Mouse (Mus musculus) regulatory T cell (primary cell): ENCODE measurements at regions not wholly inside any gene's neighbourhood (a gene's known extent, or its start where the extent isn't known, plus 50 kb on each side); places are given as distances from the start of the nearest gene placed in this dataset.

Source experiments
- in situ Hi-C: fragments of 300-600 bp; cut with MboI, MseI; formaldehyde crosslinking; loops from one replicate; pipeline ENCODE4 v1.15.1; 2025; ENCODE audit warnings: high pct_unique_total_duplicates

- in situ Hi-C loops, result no loop called here
These were observed 146.4 kb downstream of the Ttc32 start for GRCm38 (mm10) chr12:9176198-9176597.

DNA sequence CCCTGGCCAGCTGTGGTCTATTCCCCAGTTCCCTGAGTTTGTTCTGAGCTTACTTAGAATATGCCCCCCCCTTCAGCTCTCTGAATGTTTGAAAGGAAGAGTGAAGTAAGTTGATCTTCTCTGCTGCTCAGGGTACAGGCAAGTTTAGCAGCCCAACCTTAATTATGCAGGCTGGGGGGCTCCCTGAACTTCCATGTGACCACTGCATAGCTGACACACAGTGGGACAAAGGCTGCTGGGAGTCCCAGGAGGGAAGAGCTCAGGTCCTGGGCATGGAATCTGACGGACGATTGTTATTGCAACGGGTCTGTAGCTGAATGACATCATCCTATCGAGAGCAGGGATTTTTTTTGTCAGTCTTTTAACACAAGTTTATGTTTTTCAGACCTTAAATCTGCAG lies 148.8 kb downstream of the Ttc32 start:
- in situ Hi-C loops, result no loop called here

DNA sequence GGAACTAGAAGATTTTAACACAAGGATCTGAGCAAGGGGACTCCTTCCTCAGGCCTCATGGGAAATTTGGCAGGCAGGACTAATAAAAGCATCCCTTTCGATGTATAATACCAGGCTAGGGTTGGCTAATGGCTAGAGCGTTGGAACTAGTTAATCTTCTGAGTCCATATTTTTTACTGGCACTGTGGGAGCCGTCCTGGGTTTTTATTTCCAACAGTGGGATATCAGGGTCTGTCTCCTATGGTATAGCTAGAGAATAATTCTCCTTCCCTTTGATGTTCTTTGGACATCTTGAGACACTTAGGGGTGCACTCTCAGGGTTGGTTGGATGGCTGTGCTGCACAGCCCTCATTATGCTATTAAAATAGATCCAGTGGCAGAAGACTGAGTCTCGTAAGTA lies 150.9 kb downstream of the Ttc32 start:
- in situ Hi-C loops, result no loop called here

DNA sequence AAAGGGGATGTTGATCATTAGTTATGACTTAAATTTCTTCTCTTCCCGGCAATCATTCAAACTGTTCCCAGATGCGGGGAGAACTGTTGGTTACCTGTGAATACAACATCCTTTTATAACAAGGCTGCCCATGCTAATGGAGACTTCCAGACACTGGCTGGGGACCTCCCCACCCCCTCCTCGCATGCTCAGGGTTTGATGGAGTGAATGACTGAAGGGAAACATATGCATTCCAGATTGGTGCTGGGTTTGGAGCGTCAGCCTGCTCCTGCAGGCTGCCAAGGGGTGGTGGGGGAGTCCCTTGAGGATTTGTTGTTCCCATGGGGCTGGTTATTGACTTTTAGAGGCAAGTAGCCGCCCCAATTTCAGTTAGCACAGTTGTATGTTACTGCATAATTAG lies 161.9 kb downstream of the Ttc32 start:
- in situ Hi-C loops, result no loop called here

DNA sequence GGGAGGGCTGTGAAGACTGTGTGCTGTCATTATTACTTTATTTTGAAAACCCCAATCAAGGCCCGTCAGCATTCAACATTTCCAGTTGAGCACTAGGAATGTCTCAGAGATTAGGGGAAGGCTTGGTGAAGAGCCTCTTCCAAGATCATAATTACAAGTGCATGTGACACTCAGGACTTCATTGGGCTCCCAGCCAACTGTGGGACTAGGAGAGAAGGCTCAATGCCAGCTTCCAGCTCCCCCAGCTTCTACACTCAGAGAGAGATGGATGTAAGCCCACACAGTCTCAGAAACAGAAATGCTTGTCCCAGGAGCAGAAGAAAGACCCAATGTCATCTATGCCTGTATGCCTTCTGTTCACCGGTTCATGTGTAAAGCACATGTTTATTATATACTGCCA lies 169.5 kb downstream of the Ttc32 start:
- in situ Hi-C loops, result no loop called here

DNA sequence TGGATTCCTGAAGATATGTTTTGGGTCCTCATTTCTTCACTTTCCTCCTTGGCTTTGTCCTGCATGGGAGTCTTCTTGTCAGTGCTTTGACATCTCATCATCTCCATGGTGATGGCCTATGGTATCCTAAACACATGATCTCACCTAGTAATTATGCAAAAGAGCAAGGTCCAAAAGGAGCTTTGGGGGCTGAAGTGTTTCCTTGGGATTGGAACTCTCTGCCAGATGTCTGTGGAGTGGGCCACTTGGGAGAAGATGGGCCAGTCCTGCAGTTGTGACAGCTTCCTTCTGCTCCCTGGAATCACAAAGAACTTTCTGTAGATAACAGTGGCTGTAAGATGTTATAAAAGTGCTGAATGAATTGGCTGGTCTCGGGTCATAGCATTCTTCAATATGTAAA lies 182.4 kb downstream of the Ttc32 start:
- in situ Hi-C loops, result no loop called here

DNA sequence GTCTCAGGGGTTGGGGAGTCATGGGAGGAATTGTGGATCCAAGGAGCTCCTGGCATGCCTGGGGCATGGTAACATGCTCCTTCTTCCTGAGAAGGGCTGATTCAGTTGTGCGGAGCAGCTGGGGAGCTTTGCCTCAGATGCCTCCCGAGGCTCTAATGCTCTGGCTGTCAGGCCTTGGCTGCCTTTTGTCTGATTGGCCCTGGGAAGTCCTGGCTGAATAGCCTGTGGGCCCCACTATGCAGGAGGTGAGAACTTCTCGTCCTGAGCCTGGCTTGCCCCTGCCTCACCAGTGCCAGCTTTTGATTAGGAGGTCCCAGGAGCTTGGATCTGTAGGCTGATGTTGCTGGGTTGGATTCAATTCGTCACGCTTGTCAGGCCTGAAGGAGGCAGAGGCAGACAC lies 195.2 kb downstream of the Ttc32 start:
- in situ Hi-C loops, result no loop called here

GRCm38 (mm10) chr12:9227901-9228300 lies 198.1 kb downstream of the Ttc32 start:
- in situ Hi-C loops, result no loop called here

- in situ Hi-C loops, result no loop called here
These were observed 198.7 kb downstream of the Ttc32 start for GRCm38 (mm10) chr12:9228486-9228885.

DNA sequence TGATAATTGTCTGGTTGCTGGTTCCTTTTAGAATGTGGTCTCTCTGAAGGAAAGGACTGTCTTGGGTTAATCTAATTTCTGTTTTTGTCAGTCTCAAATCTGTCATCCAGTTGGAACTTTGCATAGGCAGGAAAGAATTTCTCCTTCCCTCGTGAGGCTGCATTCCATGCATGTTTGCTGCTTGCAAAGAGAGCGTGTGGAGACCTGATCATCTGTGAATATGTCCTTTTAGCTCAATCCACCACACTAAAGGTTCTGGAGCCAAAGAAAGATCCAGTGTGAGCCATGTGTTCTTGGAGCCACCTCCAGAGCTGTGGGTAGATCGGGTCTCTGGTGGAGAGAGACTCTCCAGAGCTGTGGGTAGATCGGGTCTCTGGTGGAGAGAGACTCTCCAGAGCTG lies 200.2 kb downstream of the Ttc32 start:
- in situ Hi-C loops, result no loop called here

DNA sequence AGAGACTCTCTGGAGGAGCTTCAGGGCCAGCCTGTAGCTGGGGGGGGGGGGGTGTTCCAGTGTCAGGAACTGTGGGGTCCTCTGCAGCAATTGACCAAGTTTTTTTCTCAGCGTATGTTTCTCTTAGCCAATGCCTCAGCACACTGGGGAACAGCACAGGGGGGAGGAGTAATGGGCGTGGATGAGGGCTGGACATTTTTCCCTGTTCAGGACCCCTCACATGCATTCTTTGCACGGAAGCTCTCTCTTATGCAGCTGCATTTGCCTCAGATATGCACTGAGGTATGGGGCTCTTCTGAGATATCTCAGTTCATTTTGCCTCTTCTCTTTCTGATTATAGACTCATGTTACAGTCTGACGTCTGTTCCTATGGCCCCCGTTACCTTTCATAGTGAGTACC lies 200.8 kb downstream of the Ttc32 start:
- in situ Hi-C loops, result no loop called here

DNA sequence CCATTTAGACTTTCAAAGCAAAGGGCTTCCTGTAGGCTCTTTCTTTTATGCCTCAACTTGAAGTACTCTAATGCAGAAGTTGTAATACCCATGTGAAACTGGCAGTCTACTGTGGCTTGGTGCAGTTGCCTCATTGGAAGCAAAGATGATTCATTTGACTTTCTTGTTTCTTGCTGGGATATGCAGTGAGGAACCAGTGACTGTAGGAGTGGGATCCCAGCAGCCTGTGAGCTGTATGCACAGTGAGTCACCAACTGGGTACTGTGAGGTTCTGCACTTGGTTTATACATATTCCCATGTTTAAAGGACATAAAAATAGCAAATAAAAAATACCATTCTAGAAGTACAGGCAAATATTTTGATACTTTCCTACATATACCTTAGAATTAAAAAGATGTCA lies 202.6 kb downstream of the Ttc32 start:
- in situ Hi-C loops, result no loop called here

DNA sequence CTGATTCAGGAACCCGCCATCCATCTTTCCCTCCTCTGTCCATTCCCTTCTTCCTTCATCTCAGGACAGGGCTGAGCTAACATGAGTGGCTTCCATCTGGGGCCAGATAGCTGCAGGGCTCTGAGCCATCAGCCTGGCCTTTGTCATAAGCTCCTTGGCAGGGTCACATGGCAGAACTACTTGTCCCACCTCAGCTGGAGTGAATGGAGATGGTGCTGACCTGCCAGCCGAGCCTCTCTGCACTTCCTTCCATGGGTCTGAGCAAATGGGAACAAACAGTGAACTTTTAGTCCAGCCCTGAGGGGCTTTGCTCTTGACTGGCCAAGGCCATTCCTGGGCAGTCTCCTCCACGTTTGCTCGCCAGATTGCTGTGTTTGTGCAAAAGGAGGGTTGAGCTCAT lies 206.1 kb downstream of the Ttc32 start:
- in situ Hi-C loops, result no loop called here

GRCm38 (mm10) chr12:9237538-9237937 lies 207.7 kb downstream of the Ttc32 start:
- in situ Hi-C loops, result no loop called here

GRCm38 (mm10) chr12:9237955-9238354 lies 208.2 kb downstream of the Ttc32 start:
- in situ Hi-C loops, result no loop called here

- in situ Hi-C loops, result no loop called here
These were observed 217.7 kb downstream of the Ttc32 start for GRCm38 (mm10) chr12:9247506-9247905.

- in situ Hi-C loops, result no loop called here
These were observed 222.0 kb downstream of the Ttc32 start for GRCm38 (mm10) chr12:9251772-9252171.

GRCm38 (mm10) chr12:9253306-9254074 lies 223.7 kb downstream of the Ttc32 start:
- in situ Hi-C loops, result no loop called here

DNA sequence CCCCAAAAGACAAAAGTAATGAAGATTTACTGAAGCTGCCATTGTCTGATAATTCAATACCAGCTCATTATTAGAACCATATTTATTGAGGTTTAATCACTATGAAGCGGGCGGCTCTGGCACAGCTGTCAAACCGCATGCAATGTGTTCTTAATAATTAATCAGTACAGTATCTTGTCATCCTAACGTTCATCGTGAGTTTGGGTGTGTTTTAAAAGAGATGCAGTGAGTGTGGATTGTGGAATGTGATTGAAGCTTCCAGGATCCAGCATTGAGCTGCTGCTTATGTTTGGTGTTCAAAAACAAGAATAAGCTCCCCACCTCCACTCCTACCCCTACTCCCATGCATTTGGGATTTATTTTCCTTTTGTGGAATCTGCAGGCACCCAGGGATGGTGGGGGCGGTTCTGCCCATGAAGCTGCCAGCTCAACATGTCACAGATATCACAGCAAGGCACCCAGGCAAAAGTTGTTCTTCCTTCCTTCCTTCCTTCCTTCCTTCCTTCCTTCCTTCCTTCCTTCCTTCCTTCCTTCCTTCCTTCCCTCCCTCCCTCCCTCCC lies 224.6 kb downstream of the Ttc32 start:
- in situ Hi-C loops, result no loop called here

GRCm38 (mm10) chr12:9255661-9256486 lies 226.1 kb downstream of the Ttc32 start:
- in situ Hi-C loops, result no loop called here

- in situ Hi-C loops, result no loop called here
These were observed 226.7 kb downstream of the Ttc32 start for GRCm38 (mm10) chr12:9256487-9256820.

DNA sequence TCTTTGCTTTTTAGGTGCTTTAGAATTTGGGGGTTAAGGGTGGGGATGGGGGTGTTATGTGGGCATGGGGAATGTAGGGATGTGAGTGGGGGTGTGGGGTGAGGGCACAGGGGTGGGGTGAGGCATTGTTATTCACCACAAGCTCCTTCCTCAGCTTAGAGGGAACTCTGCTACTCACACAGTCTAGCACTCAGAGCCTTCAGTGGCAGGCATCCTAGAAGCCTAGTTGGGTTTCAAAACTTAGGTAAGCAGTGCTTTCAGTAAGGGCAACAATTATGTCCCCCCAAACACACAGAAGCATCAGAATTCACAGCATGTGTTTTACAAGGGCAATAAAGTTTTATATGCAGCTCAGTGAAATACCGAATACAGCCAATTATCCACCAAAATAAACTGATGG lies 228.4 kb downstream of the Ttc32 start:
- in situ Hi-C loops, result no loop called here

DNA sequence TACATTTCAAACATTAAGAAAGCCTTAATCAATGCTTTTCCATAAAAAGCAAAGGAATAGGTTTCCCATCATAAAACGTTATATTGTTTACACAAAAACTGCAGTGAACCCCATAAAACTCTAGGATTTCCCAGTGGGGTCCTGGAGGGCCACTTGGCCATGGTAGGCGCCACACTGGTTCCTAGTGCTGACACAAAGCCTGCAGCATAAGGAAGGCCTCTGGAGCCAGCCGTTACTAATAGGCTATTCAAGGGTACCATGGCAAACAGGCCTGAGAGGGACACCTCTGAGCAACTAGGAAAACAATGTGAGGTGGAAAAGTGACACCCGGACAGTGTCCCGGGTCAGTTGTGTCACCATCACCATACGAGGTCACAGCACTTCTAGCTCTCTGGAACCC lies 231.9 kb downstream of the Ttc32 start:
- in situ Hi-C loops, result no loop called here
